Mouse (Mus musculus): ENCODE results near the gene Fgfr2. TPM values are rescaled to one million over a fixed set of nuclear protein-coding genes. Genes with fewer than 3 reads are reported as not detected.
A peak's percentile ranks its signal among the peaks of the same experiment; 100 is the strongest.

The Fgfr2 gene
- total and polyA plus RNA-seq, 2 experiments from 2014 or later: 12.1 to 32.6 TPM

- no peak overlapping the region for H3K4me2 ChIP-seq (ENCODE audit: low read depth, low read length, poor library complexity, severe bottlenecking)
- no peaks in the 10 kb centered on the region for H3K4me1 ChIP-seq (ENCODE audit: insufficient read depth, low read length)
- no peaks in the 10 kb centered on the region for H3K9me3 ChIP-seq (ENCODE audit: low read length)
- no peak for ATAC-seq (ENCODE audit: low FRiP score)
- no peak overlapping the region for H3K4me3 ChIP-seq (ENCODE audit: low read depth, low read length)
- H3K27me3 ChIP-seq (ENCODE audit: insufficient read depth, low read length): peaks cover 10% of the 10 kb centered on the region
- 87% methylated on average over 5 of the region's 5 CpGs for WGBS
- TF ChIP-seq CTCF (IDR thresholded peaks at IDR 0.05): no peak
- DNase-seq (ENCODE audit: low spot score): no peak
- no peak overlapping the region for H3K9ac ChIP-seq (replicated peaks; ENCODE audit: low read length, poor library complexity, severe bottlenecking)
- H3K36me3 ChIP-seq (ENCODE audit: insufficient read depth, low read length): no peaks in the 10 kb centered on the region
- no peak overlapping the region for H3K27ac ChIP-seq (ENCODE audit: low read depth, low read length)
These were observed 1243.0 kb downstream of the Fgfr2 start for GRCm38 (mm10) chr7:131880150-131880549.

GRCm38 (mm10) chr7:131878846-131879245 lies 1244.3 kb downstream of the Fgfr2 start:
- no peak for ATAC-seq (ENCODE audit: low FRiP score)
- 83% methylated on average over 8 of the region's 8 CpGs for WGBS

GRCm38 (mm10) chr7:131861157-131861556 lies 1262.0 kb downstream of the Fgfr2 start:
- Histone ChIP-seq H3K36me3 (ENCODE audit: insufficient read depth, low read length) (no peaks in the 10 kb centered on the region), H3K27ac (ENCODE audit: low read depth, low read length) (no peak overlapping the region), H3K4me3 (ENCODE audit: low read depth, low read length) (no peak overlapping the region), H3K9me3 (ENCODE audit: low read length) (no peaks in the 10 kb centered on the region), H3K9ac (replicated peaks; ENCODE audit: low read length, poor library complexity, severe bottlenecking) (no peak overlapping the region), H3K4me2 (ENCODE audit: low read depth, low read length, poor library complexity, severe bottlenecking) (no peak overlapping the region), H3K27me3 (ENCODE audit: insufficient read depth, low read length) (no peaks in the 10 kb centered on the region), H3K4me1 (ENCODE audit: insufficient read depth, low read length) (no peaks in the 10 kb centered on the region)
- peak; percentile 28; the same call in 1 of the 2 replicates for TF ChIP-seq CTCF (IDR thresholded peaks at IDR 0.05)
- ATAC-seq (ENCODE audit: low FRiP score): no peak
- DNase-seq (ENCODE audit: low spot score): no peak

More at GRCm38 (mm10) chr7:131878846-131879245, 1244.3 kb downstream of the Fgfr2 start:
- no peaks in the 10 kb centered on the region for H3K9me3 ChIP-seq (ENCODE audit: low read length)
- peaks cover 10% of the 10 kb centered on the region for H3K27me3 ChIP-seq (ENCODE audit: insufficient read depth, low read length)
- no peak overlapping the region for H3K27ac ChIP-seq (ENCODE audit: low read depth, low read length)
- TF ChIP-seq CTCF (IDR thresholded peaks at IDR 0.05): no peak
- no peak overlapping the region for H3K4me2 ChIP-seq (ENCODE audit: low read depth, low read length, poor library complexity, severe bottlenecking)
- no peaks in the 10 kb centered on the region for H3K4me1 ChIP-seq (ENCODE audit: insufficient read depth, low read length)
- H3K9ac ChIP-seq (replicated peaks; ENCODE audit: low read length, poor library complexity, severe bottlenecking): no peak overlapping the region
- DNase-seq (ENCODE audit: low spot score): no peak
- H3K4me3 ChIP-seq (ENCODE audit: low read depth, low read length): no peak overlapping the region
- H3K36me3 ChIP-seq (ENCODE audit: insufficient read depth, low read length): no peaks in the 10 kb centered on the region

GRCm38 (mm10) chr7:131855641-131856040 lies 1267.5 kb downstream of the Fgfr2 start:
- Histone ChIP-seq H3K9ac (replicated peaks; ENCODE audit: low read length, poor library complexity, severe bottlenecking) (no peak overlapping the region), H3K27me3 (ENCODE audit: insufficient read depth, low read length) (no peaks in the 10 kb centered on the region; the same call in 1 of the 2 replicates), H3K27ac (ENCODE audit: low read depth, low read length) (no peak overlapping the region), H3K36me3 (ENCODE audit: insufficient read depth, low read length) (no peaks in the 10 kb centered on the region), H3K4me3 (ENCODE audit: low read depth, low read length) (no peak overlapping the region), H3K4me1 (ENCODE audit: insufficient read depth, low read length) (no peaks in the 10 kb centered on the region), H3K9me3 (ENCODE audit: low read length) (no peaks in the 10 kb centered on the region), H3K4me2 (ENCODE audit: low read depth, low read length, poor library complexity, severe bottlenecking) (no peak overlapping the region)
- ATAC-seq (ENCODE audit: low FRiP score): no peak
- WGBS: 91% methylated on average over 2 of the region's 2 CpGs
- DNase-seq (ENCODE audit: low spot score): no peak
- no peak for TF ChIP-seq CTCF (IDR thresholded peaks at IDR 0.05)

GRCm38 (mm10) chr7:131850579-131850978 lies 1272.6 kb downstream of the Fgfr2 start:
- DNase-seq (ENCODE audit: low spot score) (no peak), ATAC-seq (ENCODE audit: low FRiP score) (no peak)
- Histone ChIP-seq H3K27me3 (ENCODE audit: insufficient read depth, low read length) (no peaks in the 10 kb centered on the region; the same call in 1 of the 2 replicates), H3K9me3 (ENCODE audit: low read length) (no peaks in the 10 kb centered on the region), H3K4me3 (ENCODE audit: low read depth, low read length) (no peak overlapping the region), H3K36me3 (ENCODE audit: insufficient read depth, low read length) (no peaks in the 10 kb centered on the region), H3K9ac (replicated peaks; ENCODE audit: low read length, poor library complexity, severe bottlenecking) (no peak overlapping the region), H3K4me2 (ENCODE audit: low read depth, low read length, poor library complexity, severe bottlenecking) (no peak overlapping the region), H3K27ac (ENCODE audit: low read depth, low read length) (no peak overlapping the region), H3K4me1 (ENCODE audit: insufficient read depth, low read length) (0 out of 2 replicates have a peak, but pooled peaks cover 2% of the 10 kb centered on the region)
- no peak for TF ChIP-seq CTCF (IDR thresholded peaks at IDR 0.05)
- 11% methylated on average over 4 of the region's 4 CpGs for WGBS

- Histone ChIP-seq H3K36me3 (ENCODE audit: insufficient read depth, low read length) (no peaks in the 10 kb centered on the region), H3K27me3 (ENCODE audit: insufficient read depth, low read length) (no peaks in the 10 kb centered on the region; the same call in 1 of the 2 replicates), H3K9ac (replicated peaks; ENCODE audit: low read length, poor library complexity, severe bottlenecking) (0 out of 2 replicates have a peak overlapping the region, but pooled peaks have one; percentile 4), H3K4me2 (ENCODE audit: low read depth, low read length, poor library complexity, severe bottlenecking) (no peak overlapping the region), H3K9me3 (ENCODE audit: low read length) (no peaks in the 10 kb centered on the region), H3K4me1 (ENCODE audit: insufficient read depth, low read length) (0 out of 2 replicates have a peak, but pooled peaks cover 2% of the 10 kb centered on the region), H3K27ac (ENCODE audit: low read depth, low read length) (0 out of 2 replicates have a peak overlapping the region, but pooled peaks have one; percentile 18), H3K4me3 (ENCODE audit: low read depth, low read length) (no peak overlapping the region)
- no peak for TF ChIP-seq CTCF (IDR thresholded peaks at IDR 0.05)
- DNase-seq (ENCODE audit: low spot score): peak; percentile 9
- WGBS: 29% methylated on average over 20 of the region's 20 CpGs
- ATAC-seq (ENCODE audit: low FRiP score): no peak
These were observed 1276.9 kb downstream of the Fgfr2 start for GRCm38 (mm10) chr7:131846066-131846905.

Measured in midbrain, postnatal 0 days (tissue).